Mouse (Mus musculus) forebrain, embryonic 11.5 days (tissue): ENCODE data around the gene Pipox. TPM values are rescaled to one million over a fixed set of nuclear protein-coding genes. Genes with fewer than 3 reads are reported as not detected.

Source experiments
- ATAC-seq: fragments of 200-750 bp; cut with Nextera tagmentation; replicated peaks from 2 replicates; pipeline ENCODE4 v1.8.0; 2017; ENCODE audit warnings: moderate TSS enrichment; ENCODE audit not compliant: low FRiP score
- DNase-seq: peaks from one replicate; pipeline ENCODE4 v3.0.0-alpha.2; 2017; ENCODE audit warnings: low spot score
- H3K27ac ChIP-seq: fragments of 300-500 bp; sonication (generic); 2 replicates; pipeline ENCODE4 v1.5.1; 2014; ENCODE audit warnings: low read depth, low read length
- H3K27me3 ChIP-seq: fragments of 300-500 bp; sonication (generic); 2 replicates; pipeline ENCODE4 v1.6.1; 2014; ENCODE audit warnings: mild to moderate bottlenecking, low read length, mixed read lengths; ENCODE audit not compliant: control insufficient read depth, insufficient read depth
- H3K36me3 ChIP-seq: fragments of 300-500 bp; sonication (generic); 2 replicates; pipeline ENCODE4 v1.6.1; 2014; ENCODE audit warnings: mild to moderate bottlenecking, low read length, moderate library complexity, mixed read lengths; ENCODE audit not compliant: control insufficient read depth, insufficient read depth
- H3K4me1 ChIP-seq: fragments of 300-500 bp; sonication (generic); replicated peaks from 2 replicates; pipeline ENCODE4 v1.6.1; 2014; ENCODE audit warnings: low read length, mixed read lengths; ENCODE audit not compliant: control insufficient read depth, insufficient read depth
- H3K4me2 ChIP-seq: fragments of 300-500 bp; sonication (generic); 2 replicates; pipeline ENCODE4 v1.6.1; 2014; ENCODE audit warnings: low read depth, mild to moderate bottlenecking, low read length, moderate library complexity, mixed read lengths; ENCODE audit not compliant: severe bottlenecking
- H3K4me3 ChIP-seq: fragments of 300-500 bp; sonication (generic); 2 replicates; pipeline ENCODE4 v1.5.1; 2014; ENCODE audit warnings: low read depth, low read length
- H3K9ac ChIP-seq: fragments of 300-500 bp; sonication (generic); 2 replicates; pipeline ENCODE4 v1.6.1; 2014; ENCODE audit warnings: low read length
- H3K9me3 ChIP-seq: fragments of 300-500 bp; sonication (generic); 2 replicates; pipeline ENCODE4 v1.6.1; 2016; ENCODE audit warnings: low read length, mixed read lengths; ENCODE audit not compliant: control insufficient read depth
- whole genome bisulfite sequencing: fragments of 180-500 bp; shearing (Covaris S2); extraction: QIAGEN DNeasy Blood & Tissue Kit; methylation state at CpG from one replicate; pipeline ENCODE4 v1.1.7; 2014; 5-methylcytosine and 5-hydroxymethylcytosine counted together
- polyA plus RNA-seq: library from polyadenylated mRNA; unstranded; fragments of >200 nt; fragmentation: Nextera tagmentation; extraction: Ambion mirVana; gene quantifications from 2 replicates; pipeline ENCODE4 v1.2.1, GENCODE M21; 2014

The Pipox gene
- polyA plus RNA-seq, 1 experiment from 2014 or later = 13.6 TPM

GRCm38 (mm10) chr11:77830875-77831274 lies 63.0 kb downstream of the Pipox start:
- WGBS = 53% methylated on average over 7 of the region's 7 CpGs
- Histone ChIP-seq H3K4me1 (peaks cover 10% of the 10 kb centered on the region), H3K27ac (no peak overlapping the region), H3K4me3 (no peak overlapping the region), H3K36me3 (no peaks in the 10 kb centered on the region), H3K4me2 (no peak overlapping the region), H3K27me3 (peaks cover 3% of the 10 kb centered on the region; the same call in 1 of the 2 replicates), H3K9me3 (no peaks in the 10 kb centered on the region), H3K9ac (no peak overlapping the region)
- DNase-seq = no peak
- ATAC-seq = no peak

Other genes with a start within 250 kb of the Pipox start
- 4.6 and 5.7 TPM in 2 replicates for gene Nufip2, start 207.9 kb downstream of the Pipox start, polyA plus RNA-seq
- 0.61 and 1.6 TPM in 2 replicates for gene Cryba1, start 168.8 kb downstream of the Pipox start, polyA plus RNA-seq
- gene Myo18a, start 130.8 kb downstream of the Pipox start, polyA plus RNA-seq = 28.4 and 31.4 TPM in 2 replicates
- gene Gm10277, start 106.3 kb downstream of the Pipox start, polyA plus RNA-seq = 1.4 and 1.6 TPM in 2 replicates
- 14.3 and 16.7 TPM in 2 replicates for gene Sez6, start 36.7 kb upstream of the Pipox start, polyA plus RNA-seq
- gene Phf12, start 88.7 kb upstream of the Pipox start, polyA plus RNA-seq = 29.6 and 30.5 TPM in 2 replicates
- gene Dhrs13, start 138.2 kb upstream of the Pipox start, polyA plus RNA-seq = 18.8 and 22.1 TPM in 2 replicates
- gene Flot2, start 143.8 kb upstream of the Pipox start, polyA plus RNA-seq = 71.2 and 74.2 TPM in 2 replicates
- gene Eral1, start 186.3 kb upstream of the Pipox start, polyA plus RNA-seq = 39.4 and 41.8 TPM in 2 replicates
- gene Fam222b, start 200.6 kb upstream of the Pipox start, polyA plus RNA-seq = 31.3 and 34.4 TPM in 2 replicates